Mouse (Mus musculus): Measurements from ENCODE around the gene Tmem189.
"Not testable (repeated sequence)": the region's sequence is repeated elsewhere in the genome, so short reads cannot be mapped to it uniquely, and the experiment has no call there.

- TF ChIP-seq EP300, CTCF (IDR thresholded peaks at IDR 0.05; ENCODE audit: low read depth): not testable (repeated sequence)
These were observed 46.1 kb downstream of the Tmem189 start for GRCm38 (mm10) chr2:167643356-167644052.

Data from heart, postnatal 0 days (tissue).